Mouse (Mus musculus) heart, embryonic 14.5 days (tissue): ENCODE results near the gene Fgd3. TPM values are rescaled to one million over a fixed set of nuclear protein-coding genes. Genes with fewer than 3 reads are reported as not detected.

Experiments used
- ATAC-seq: fragments of 200-750 bp; cut with Nextera tagmentation; 2 replicates; pipeline ENCODE4 v1.8.0; 2017; ENCODE audit warnings: low read depth, moderate TSS enrichment; ENCODE audit not compliant: insufficient number of reproducible peaks, insufficient read depth, low FRiP score
- H3K27ac ChIP-seq, 2 experiments: fragments of 200-500 bp in 1 of 2; fragments of 300-500 bp in 1 of 2; sonication (generic) in 1 of 2; replicated peaks in 1 of 2; 2 replicates each; pipeline ENCODE4 v1.5.1; 2012 to 2014; ENCODE audit warnings: low read depth in 2 of 2, low read length in 2 of 2, control low read depth in 1 of 2, mild to moderate bottlenecking in 1 of 2, mixed read lengths in 1 of 2; ENCODE audit not compliant: control insufficient read depth in 1 of 2, insufficient read depth in 1 of 2
- H3K27me3 ChIP-seq: fragments of 300-500 bp; sonication (generic); 2 replicates; pipeline ENCODE4 v1.6.1; 2014; ENCODE audit warnings: mild to moderate bottlenecking, low read length, control low read depth; ENCODE audit not compliant: control insufficient read depth, insufficient read depth
- H3K36me3 ChIP-seq: fragments of 300-500 bp; sonication (generic); 2 replicates; pipeline ENCODE4 v1.6.1; 2014; ENCODE audit warnings: mild to moderate bottlenecking, control low read depth, low read length, mixed read lengths; ENCODE audit not compliant: control insufficient read depth, insufficient read depth
- H3K4me1 ChIP-seq, 2 experiments: fragments of 200-500 bp in 1 of 2; fragments of 300-500 bp in 1 of 2; sonication (generic) in 1 of 2; 2 replicates each; pipeline ENCODE4 v1.6.1; 2012 to 2014; ENCODE audit warnings: low read length in 2 of 2, control low read depth in 1 of 2, mixed read lengths in 1 of 2; ENCODE audit not compliant: control insufficient read depth in 2 of 2, insufficient read depth in 2 of 2
- H3K4me2 ChIP-seq: fragments of 300-500 bp; sonication (generic); 2 replicates; pipeline ENCODE4 v1.6.1; 2014; ENCODE audit warnings: mild to moderate bottlenecking, low read length
- H3K4me3 ChIP-seq, 2 experiments: fragments of 200-500 bp in 1 of 2; fragments of 300-500 bp in 1 of 2; sonication (generic) in 1 of 2; 2 replicates each; pipeline ENCODE4 v1.5.1; 2012 to 2014; ENCODE audit warnings: low read length in 2 of 2, mild to moderate bottlenecking in 2 of 2, control low read depth in 1 of 2, low read depth in 1 of 2, moderate library complexity in 1 of 2; ENCODE audit not compliant: control insufficient read depth in 1 of 2, insufficient read depth in 1 of 2
- H3K9ac ChIP-seq: fragments of 300-500 bp; sonication (generic); 2 replicates; pipeline ENCODE4 v1.6.1; 2014; ENCODE audit warnings: mild to moderate bottlenecking, low read length
- H3K9me3 ChIP-seq: fragments of 300-500 bp; sonication (generic); 2 replicates; pipeline ENCODE4 v1.6.1; 2016; ENCODE audit warnings: low read length, control low read depth; ENCODE audit not compliant: control insufficient read depth
- WGBS: fragments of 180-500 bp; shearing (Covaris S2); extraction: QIAGEN DNeasy Blood & Tissue Kit; methylation state at CpG from one replicate; pipeline ENCODE4 v1.1.7; 2014; 5-methylcytosine and 5-hydroxymethylcytosine counted together
- polyA plus RNA-seq: library from polyadenylated mRNA; unstranded; fragments of >200 nt; fragmentation: Nextera tagmentation; extraction: Ambion mirVana; gene quantifications from 2 replicates; pipeline ENCODE4 v1.2.1, GENCODE M21; 2014

Gene Fgd3
- polyA plus RNA-seq, 1 experiment from 2014 or later: 0.09 TPM

DNA sequence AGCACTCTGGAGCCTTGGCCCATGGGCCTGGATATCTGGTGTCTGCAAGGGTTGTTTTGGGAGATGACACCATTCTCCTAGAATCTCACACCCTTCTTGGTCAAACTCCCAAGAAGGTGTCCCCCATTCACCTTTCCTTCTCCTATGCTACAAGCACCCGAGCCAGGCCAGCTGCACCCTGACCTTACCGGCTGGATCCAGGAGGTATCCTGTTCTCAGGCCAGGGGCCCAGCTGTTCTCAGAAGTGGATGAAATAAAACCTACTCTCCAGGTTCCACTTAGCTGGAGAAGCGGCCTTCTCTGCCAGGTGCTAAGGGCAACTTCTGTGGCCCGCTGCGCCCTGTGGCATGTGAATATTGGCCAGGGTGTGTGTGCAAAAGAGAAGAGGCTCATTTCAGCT, 4.8 kb upstream of the Fgd3 start:
- no peak for ATAC-seq
- no peaks in the 10 kb centered on the region for H3K27me3 ChIP-seq
- no peak overlapping the region for H3K4me3 ChIP-seq
- 89% methylated on average over 5 of the region's 5 CpGs for WGBS
- H3K9me3 ChIP-seq: no peaks in the 10 kb centered on the region
- H3K27ac ChIP-seq: no peak overlapping the region
- H3K36me3 ChIP-seq: no peaks in the 10 kb centered on the region
- no peak overlapping the region for H3K9ac ChIP-seq
- H3K4me2 ChIP-seq: no peak overlapping the region
- H3K4me1 ChIP-seq: peaks cover 3 to 6% of the 10 kb centered on the region in 2 experiments

GRCm38 (mm10) chr13:49322739-49323138, 2.6 kb upstream of the Fgd3 start:
- 82% methylated on average over 5 of the region's 5 CpGs for WGBS
- ATAC-seq: no peak
- H3K4me3 ChIP-seq: no peak overlapping the region
- H3K27ac ChIP-seq: no peak overlapping the region
- H3K4me2 ChIP-seq: no peak overlapping the region
- no peak overlapping the region for H3K9ac ChIP-seq
- H3K4me1 ChIP-seq: peaks cover 7 to 10% of the 10 kb centered on the region in 2 experiments
- H3K27me3 ChIP-seq: no peaks in the 10 kb centered on the region
- H3K9me3 ChIP-seq: no peaks in the 10 kb centered on the region
- no peaks in the 10 kb centered on the region for H3K36me3 ChIP-seq

DNA sequence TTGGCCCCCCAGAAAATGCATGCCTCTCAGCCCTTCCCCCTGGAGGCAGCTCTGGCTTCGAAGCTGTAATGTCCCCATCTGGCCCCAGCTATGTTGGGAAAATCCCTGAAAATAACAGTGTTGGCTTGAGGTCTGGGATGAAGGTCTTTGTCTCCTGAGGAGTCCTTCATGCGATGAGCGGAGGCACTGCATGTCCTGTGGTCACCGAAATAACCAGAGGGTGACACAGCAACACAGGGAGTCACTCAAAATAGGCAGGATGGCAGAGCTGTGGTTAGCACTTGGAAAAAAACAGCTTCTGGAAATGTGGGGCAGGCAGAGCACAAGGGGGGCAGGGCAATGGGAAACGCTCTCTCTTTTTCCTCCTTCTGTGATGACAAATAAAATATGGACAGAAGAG, 2.1 kb upstream of the Fgd3 start:
- Histone ChIP-seq H3K36me3 (no peaks in the 10 kb centered on the region), H3K9me3 (no peaks in the 10 kb centered on the region), H3K27ac (no peak overlapping the region), H3K4me3 (no peak overlapping the region), H3K27me3 (no peaks in the 10 kb centered on the region), H3K9ac (no peak overlapping the region), H3K4me1 (peaks cover 7 to 10% of the 10 kb centered on the region in 2 experiments), H3K4me2 (no peak overlapping the region)
- 59% methylated on average over 5 of the region's 5 CpGs for WGBS
- no peak for ATAC-seq

DNA sequence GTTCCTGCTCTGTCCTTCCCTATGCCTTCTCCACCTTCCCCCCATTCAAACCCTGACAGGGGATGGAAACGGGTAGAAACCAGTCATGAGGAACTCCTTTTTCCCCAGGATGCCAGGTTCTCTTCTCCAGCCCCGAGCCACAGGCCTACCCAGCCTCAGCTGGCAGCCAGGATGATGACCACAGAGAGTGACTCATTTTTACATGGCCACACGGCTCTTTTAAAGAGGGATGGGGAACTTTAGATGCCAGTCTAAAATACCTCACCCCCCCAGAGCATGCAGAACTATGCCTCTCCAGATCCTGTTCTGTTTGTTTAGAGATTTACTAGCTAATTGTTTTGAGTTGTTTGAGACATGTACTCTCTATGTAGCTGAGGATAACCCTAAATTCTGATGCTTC, 1.3 kb upstream of the Fgd3 start:
- 65% methylated on average over 3 of the region's 3 CpGs for WGBS
- no peaks in the 10 kb centered on the region for H3K36me3 ChIP-seq
- no peak overlapping the region for H3K4me2 ChIP-seq
- no peaks in the 10 kb centered on the region for H3K9me3 ChIP-seq
- no peak overlapping the region for H3K4me3 ChIP-seq
- ATAC-seq: no peak
- no peak overlapping the region for H3K9ac ChIP-seq
- H3K4me1 ChIP-seq: peaks cover 7 to 12% of the 10 kb centered on the region in 2 experiments
- no peak overlapping the region for H3K27ac ChIP-seq
- no peaks in the 10 kb centered on the region for H3K27me3 ChIP-seq

GRCm38 (mm10) chr13:49320514-49320913, 403 bp upstream of the Fgd3 start:
- ATAC-seq: no peak
- WGBS: 77% methylated on average over 1 of the region's 1 CpGs
- Histone ChIP-seq H3K27me3 (no peaks in the 10 kb centered on the region), H3K4me3 (no peak overlapping the region), H3K9me3 (no peaks in the 10 kb centered on the region), H3K4me2 (peak overlapping the region; percentile 57), H3K4me1 (peaks cover 7 to 14% of the 10 kb centered on the region in 2 experiments), H3K27ac (no peak overlapping the region), H3K9ac (0 out of 2 replicates have a peak overlapping the region, but pooled peaks have one; percentile 36), H3K36me3 (no peaks in the 10 kb centered on the region)

DNA sequence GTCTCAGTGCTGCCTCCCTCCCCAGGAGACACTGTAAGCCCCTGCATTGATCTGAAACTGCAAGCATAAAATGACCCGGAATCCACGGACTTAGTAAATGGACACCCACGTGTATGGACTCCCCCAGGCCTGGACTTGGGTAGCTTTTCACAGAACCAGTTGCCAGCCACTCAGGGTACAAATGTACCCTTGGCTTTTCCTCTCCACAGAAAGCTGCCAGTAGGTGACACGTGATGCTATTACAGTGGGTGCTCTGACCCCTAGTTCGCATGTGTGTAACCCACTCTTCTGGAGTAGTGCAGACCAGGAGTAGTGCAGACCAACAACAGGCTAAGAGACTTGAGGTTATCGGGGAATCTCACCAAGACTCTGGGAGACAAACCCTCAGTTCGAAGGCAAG, 2.2 kb downstream of the Fgd3 start:
- Histone ChIP-seq H3K27ac (no peak overlapping the region), H3K27me3 (no peaks in the 10 kb centered on the region), H3K9me3 (no peaks in the 10 kb centered on the region), H3K4me1 (peaks cover 7 to 14% of the 10 kb centered on the region in 2 experiments), H3K4me2 (no peak overlapping the region), H3K4me3 (no peak overlapping the region), H3K36me3 (no peaks in the 10 kb centered on the region), H3K9ac (no peak overlapping the region)
- WGBS: 87% methylated on average over 7 of the region's 7 CpGs
- ATAC-seq: no peak

DNA sequence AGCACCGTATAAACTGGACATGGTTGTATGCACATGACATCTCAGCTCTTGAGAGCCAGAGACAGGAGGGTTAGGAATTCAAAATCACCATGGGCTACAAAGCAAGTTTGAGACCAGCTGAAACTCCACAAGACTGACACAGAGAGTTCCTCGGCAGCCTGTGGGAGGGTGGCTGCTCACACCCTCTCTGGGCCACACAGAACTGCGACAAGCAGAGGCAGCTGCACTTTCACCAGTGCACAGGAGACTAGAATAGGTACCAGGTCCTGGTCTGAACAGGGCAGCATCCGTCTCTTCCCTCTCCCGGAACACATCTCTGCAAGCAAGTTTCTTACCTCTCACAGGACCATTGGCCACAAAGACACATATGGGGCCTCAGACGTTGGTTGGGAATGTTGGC, 2.6 kb downstream of the Fgd3 start:
- Histone ChIP-seq H3K9me3 (no peaks in the 10 kb centered on the region), H3K4me3 (no peak overlapping the region), H3K27ac (no peak overlapping the region), H3K9ac (no peak overlapping the region), H3K27me3 (no peaks in the 10 kb centered on the region), H3K36me3 (no peaks in the 10 kb centered on the region), H3K4me1 (peaks cover 7 to 14% of the 10 kb centered on the region in 2 experiments), H3K4me2 (no peak overlapping the region)
- 72% methylated on average over 6 of the region's 6 CpGs for WGBS
- no peak for ATAC-seq

DNA sequence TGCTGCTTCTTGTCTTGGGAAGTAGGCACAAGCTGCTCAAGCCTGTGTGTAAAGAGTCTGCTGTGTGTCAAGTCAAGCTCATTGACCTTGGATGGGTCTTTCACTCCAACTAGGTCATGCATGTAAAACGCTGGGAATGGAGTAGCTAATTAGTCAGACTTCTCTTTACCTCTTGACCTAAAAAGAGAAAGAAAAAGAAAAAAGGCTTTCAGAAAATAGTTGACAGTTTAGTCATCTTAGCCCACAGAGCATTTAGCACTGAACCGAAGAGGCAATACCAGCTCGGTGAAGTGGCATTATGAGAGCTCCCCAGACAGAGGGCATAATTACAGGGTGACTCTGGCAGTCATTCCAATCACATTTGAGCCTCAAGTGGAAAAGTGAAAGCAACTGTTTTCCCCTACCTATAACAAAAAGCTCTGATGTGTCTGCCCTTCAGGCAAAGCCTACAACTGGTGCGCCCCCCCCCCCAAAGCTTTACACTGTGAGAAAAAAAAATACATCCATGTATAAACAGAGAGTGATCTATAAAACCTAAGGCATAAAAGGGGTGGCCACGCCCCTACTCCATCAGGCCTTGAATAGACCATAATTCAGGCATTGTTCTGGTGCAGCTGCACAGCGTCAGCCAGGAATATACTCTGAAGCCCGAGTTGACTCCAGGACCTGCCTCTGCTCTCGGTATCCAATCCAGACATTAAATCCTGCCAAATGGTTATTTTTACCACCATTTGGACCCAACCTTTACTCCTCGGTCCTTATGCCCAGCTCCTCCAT, 3.5 kb downstream of the Fgd3 start:
- no peak for ATAC-seq
- Histone ChIP-seq H3K27me3 (no peaks in the 10 kb centered on the region), H3K4me2 (no peak overlapping the region), H3K9me3 (no peaks in the 10 kb centered on the region), H3K4me1 (peaks cover 7 to 14% of the 10 kb centered on the region in 2 experiments), H3K9ac (no peak overlapping the region), H3K4me3 (no peak overlapping the region), H3K27ac (no peak overlapping the region), H3K36me3 (no peaks in the 10 kb centered on the region)
- 63% methylated on average over 9 of the region's 9 CpGs for WGBS
